Mouse (Mus musculus): ENCODE measurements around the gene Naa80.
A peak's percentile ranks its signal among the peaks of the same experiment; 100 is the strongest.

The Naa80 gene

DNA sequence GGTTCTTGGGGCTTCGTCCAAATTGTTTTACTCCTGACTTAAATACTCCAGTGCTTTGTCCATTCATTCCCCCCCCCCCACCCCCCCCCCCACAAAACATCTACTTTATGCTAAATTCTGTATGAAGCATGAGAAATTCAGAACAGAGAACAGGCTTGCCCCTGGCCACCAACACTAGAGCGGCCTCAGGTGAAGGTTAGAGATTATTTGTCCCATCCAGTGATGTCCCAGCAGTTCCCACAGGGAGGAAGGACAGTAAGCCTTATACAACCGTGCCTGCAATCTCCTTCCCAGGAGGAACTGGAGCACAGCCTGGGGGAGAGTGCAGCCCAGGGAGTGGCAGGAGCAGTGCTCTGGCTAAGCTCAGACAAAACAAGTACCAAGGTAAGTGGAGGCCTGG is at the start of gene Naa80:
Naa80 (plus strand) TSS at position 301 of the 400 bp plus-strand sequence.
- no peak for DNase-seq

DNA sequence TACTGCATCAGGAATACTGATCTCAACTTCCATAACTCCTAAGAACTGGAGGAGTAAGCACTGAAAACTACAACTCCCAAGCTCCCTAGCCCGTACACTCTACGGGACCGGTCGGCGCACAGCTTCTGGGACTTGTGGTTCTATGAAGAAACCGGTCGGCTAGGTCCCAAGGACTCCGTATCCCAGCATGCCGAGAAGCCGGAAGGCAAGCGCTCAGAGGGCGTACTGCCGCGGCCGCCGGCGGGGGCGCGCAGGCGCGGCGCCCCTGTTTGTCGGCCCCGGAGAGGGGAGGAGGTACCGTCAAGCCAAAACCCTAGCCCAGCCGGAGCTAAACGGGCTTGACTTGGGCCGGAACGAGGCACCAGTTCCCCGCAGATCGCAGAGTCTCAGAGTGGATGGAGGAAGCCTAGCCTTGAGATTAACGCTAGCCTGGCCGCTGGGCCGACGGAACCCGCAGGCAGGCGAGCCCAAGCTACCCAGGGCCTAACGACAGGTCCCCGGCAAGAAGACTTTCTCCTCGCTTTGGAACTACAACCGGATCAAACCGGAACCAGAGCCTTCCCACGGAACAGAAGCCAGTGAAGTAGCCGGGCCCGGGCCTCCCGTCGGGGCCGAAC is 44.8 kb upstream of the Naa80 start, which contains the start of gene Tmem115:
Tmem115 (plus strand) TSS at position 155 of the 617 bp plus-strand sequence.
- DNase-seq, result peak; percentile 96

DNA sequence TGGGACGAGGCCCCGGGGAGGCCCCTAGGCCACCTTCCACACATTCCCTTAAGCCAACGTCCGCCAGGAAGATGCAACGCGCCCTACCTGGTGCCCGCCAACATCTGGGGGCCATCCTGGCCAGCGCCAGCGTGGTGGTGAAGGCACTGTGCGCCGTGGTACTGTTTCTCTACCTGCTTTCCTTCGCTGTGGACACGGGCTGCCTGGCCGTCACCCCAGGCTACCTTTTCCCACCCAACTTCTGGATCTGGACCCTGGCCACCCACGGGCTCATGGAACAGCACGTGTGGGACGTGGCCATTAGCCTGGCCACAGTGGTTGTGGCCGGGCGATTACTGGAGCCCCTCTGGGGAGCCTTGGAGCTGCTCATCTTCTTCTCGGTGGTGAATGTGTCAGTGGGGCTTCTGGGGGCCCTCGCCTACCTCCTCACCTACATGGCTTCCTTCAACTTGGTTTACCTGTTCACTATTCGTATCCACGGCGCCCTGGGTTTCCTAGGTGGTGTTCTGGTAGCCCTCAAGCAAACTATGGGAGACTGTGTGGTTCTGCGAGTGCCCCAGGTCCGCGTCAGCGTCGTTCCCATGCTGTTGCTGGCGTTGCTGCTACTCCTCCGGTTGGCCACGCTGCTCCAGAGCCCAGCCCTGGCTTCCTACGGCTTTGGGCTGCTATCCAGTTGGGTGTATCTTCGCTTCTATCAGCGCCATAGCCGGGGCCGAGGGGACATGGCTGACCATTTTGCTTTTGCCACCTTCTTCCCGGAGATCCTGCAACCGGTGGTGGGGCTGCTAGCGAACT is 44.1 kb upstream of the Naa80 start:
- peak; percentile 48 for DNase-seq

DNA sequence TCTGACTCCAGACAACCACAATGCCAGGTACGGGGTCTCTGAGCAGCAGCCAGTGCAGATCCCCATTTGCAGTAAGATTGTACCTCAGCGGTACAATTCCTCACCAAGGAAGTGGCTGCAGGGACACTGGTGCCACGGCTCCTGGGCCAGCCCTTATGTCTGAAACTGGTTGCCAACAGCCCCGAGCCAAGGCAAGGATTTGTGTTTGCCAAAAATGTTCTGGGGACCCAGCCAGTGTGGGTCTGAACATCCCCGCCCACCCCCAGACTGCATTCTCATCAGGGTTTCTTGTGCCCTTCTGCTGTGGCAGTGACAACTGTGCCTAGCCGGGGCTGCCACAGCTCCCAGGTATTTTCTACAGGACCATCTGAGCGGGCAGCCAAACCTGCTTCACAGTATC is 40.5 kb upstream of the Naa80 start:
- no peak for DNase-seq

DNA sequence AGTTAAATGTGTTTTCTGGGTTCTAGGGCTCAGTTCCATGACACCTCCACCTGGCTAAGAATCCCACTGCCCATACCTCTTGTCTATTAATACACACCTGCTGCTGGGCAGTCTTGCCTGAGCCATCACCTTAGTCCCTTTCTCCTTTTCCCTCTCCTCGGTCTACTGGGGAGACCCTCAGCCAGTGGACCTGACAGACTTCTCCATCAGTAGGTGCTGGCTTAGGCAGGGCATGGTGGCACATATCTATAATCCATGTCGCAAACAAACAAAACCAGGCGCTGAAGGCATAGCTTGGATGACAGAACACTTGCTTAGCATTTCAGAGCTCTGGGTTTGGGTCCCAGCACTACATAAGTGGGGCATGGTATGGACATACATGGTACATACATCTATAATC is 40.0 kb upstream of the Naa80 start:
- no peak for DNase-seq

DNA sequence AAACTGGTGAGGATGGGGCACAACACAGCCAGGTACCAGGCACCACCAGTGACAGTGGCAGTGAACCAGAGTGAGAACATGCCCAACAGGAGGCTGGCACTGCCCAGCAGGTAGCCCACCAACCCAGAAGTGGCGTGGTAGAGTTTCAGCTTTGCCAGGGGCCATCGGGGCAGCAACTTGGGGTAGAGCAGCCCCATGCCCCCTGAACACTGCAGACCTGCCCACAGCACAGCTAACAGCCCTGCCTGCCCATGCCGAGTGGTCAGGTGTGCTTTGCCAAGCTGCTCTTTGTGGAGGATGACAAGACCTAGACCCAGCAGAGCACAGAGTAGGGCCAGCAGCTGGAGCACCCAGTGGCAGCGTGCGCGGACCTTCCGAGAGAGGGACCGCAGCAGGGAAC is 38.7 kb upstream of the Naa80 start:
- no peak for DNase-seq

DNA sequence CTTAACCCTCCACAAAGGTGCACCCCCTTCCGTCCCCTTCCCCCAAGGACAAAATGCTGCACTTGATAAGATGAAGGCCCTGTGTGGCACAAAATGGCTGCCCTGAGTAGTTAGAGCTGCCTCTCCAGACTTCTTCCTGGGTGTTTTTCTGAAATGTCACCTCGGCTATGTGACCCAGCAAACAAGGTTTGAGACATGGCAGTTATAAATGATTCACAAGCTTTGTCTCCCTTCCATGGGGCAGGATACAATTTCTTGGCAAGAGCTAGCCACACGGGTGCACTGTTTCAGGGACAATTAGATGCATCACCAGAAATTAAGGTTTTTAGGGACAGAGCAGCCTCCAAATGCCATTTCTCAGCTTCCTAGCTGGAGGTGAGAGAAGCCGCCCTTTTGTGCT is 38.3 kb upstream of the Naa80 start:
- DNase-seq, result no peak

DNA sequence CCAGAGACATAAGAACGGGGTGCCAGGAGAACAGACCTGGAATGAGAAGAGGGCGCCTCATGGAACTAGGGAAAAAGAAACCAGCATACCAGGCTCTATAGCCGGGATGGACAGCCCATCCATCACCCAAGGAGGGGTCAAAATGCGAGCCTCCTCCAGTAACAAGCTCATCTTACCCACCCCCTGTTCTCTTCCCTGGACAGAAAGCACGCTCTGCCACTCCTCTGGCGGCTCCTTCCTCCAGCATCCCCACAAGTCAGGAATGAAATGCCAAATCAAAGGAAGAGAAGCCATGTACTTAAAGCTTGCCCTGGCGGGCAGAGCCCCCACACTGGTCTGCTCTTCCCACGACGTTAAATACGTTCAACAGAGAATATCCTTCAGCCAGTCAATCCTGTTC is 37.7 kb upstream of the Naa80 start:
- no peak for DNase-seq

DNA sequence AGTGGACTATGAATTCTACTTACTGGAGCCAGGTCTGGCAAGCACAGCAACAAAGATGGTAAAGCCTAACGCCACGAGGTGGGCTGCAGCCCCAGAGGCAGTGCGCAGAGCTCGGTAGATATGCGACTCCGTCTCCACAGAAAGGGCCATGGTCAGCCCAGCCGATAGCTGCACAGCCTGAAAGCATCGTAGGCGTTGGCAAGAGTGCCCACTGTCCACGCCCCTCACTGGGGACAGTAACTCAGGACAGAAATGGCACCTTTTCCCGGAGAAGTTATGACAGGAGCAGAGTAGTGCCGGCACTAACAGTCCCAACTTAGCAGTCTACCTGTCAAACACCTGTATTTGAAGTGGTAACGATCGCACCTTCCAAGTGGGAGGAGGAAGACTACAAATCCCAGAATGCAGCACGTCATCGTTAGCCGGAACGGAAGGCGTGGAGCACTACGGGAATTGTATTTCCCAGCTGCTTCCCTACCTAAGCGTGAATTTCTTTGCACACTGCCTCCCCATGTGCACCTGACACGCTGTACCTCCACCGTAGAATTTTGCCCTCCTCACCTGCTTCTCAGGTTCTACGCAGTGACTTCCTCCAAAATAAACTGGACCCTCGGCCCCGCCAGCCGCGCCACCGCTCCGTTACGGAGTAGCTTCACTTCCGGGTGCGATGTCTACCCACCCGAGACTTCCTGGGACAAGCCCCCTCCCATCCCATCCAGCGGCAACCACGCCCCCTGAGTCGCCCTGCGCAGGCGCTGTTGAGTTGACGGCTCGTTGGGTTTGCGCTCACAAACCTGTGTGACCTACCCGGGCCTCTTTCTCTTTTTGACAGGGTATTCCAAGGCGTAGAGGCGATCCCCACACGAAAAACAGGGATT is 37.0 kb upstream of the Naa80 start, which contains the start of the genes Cyb561d2 and Nprl2:
Cyb561d2 (minus strand) TSS at position 720 of the 878 bp plus-strand sequence.
Nprl2 (plus strand) TSS at position 753 of the 878 bp plus-strand sequence.
- DNase-seq, result peak; percentile 97

DNA sequence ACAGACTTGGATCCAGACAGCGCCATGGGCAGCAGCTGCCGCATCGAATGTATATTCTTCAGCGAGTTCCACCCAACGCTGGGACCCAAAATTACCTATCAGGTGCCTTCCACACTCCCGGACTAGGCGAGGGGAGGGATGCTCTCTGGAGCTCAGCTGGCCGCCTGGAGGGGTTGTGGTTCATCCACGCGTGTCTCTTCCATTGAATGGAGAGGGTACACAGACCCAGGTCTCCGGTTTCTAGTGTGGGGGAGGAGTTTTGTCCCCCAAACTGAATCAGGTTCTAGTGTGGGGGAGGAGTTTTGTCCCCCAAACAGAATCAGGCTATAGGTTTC is 36.4 kb upstream of the Naa80 start:
- no peak for DNase-seq

DNA sequence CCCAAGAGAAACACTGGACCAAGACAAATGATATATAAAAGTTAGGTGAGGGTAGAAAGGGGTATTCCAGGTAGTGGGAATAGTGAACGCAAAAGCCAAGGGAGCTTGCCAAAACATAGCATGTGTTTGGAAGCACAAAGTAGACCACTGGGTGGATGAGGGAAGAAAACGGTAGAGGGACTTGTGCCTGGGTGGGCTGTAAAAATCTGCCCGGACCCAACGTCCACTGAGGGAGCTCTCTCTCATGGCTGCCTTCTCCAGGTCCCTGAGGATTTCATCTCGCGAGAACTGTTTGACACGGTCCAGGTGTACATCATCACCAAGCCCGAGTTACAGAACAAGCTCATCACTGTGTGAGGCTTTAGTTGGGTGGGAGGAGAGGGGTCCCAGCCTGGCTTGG is 36.0 kb upstream of the Naa80 start:
- no peak for DNase-seq

DNA sequence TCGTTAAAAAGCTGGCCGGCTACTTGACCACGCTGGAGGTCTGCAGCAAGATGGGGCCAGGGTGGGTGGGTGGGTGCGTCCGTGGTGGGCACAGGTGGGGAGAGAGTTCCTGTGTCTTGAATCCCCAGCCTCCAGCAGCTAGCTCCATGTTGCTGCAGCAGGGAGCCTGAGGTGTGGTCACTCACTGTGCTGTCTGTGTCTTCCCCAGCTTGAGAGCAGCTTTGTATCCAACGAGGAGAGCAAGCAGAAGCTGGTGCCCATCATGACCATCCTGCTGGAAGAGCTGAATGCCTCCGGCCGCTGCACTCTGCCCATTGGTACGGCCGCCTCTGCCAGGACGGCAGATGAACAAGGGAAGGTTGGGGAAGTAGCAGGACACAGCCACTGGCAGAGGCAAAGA is 35.4 kb upstream of the Naa80 start:
- DNase-seq, result no peak

DNA sequence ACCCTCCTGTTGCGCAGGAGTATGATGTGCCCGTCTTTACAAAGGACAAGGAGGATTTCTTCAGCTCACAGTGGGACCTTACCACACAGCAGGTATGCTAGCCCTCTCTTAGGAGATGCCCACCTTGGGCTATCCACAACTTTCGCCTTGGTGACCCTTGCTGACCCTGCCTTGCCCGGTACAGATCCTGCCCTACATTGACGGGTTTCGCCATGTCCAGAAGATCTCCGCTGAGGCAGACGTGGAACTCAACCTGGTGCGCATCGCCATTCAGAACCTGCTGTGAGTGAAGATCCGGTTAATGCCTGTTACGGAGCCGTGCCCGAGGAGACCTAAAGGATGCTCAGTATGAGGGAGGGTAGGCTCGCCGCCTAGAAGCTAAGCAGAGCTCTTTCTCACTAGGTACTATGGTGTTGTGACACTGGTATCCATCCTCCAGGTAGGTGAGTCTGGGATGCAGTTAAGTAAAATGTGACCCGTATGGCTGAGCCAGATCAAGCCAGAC is 34.4 kb upstream of the Naa80 start:
- DNase-seq, result no peak

DNA sequence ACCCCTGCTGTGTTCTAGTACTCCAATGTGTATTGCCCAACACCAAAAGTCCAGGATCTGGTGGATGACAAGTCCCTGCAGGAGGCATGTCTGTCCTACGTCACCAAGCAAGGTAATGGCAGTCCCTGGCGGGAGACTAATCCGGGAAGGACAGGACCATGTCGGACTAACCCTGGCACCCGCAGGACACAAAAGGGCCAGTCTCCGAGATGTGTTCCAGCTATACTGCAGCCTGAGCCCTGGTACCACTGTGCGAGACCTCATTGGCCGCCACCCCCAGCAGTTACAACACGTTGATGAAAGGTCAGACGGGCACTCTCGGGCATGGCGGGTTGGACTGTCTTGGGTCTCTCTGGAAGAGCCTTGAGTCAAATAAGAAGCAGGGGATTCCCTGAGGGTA is 34.0 kb upstream of the Naa80 start:
- DNase-seq, result no peak

DNA sequence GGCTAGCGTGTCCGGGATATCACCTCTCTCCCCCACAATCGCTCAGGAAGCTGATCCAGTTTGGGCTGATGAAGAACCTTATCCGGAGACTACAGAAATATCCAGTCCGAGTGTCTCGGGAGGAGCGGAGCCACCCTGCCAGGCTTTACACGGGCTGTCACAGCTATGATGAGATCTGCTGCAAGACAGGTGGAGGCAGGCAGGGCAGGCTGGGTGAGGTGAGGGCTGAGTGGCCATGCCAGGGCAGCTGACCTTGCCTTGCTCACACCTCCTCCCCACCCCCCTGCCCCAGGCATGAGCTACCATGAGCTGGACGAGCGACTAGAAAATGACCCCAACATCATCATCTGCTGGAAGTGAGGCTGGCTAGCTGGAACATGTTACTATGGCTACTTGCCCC is 33.5 kb upstream of the Naa80 start:
- no peak for DNase-seq

DNA sequence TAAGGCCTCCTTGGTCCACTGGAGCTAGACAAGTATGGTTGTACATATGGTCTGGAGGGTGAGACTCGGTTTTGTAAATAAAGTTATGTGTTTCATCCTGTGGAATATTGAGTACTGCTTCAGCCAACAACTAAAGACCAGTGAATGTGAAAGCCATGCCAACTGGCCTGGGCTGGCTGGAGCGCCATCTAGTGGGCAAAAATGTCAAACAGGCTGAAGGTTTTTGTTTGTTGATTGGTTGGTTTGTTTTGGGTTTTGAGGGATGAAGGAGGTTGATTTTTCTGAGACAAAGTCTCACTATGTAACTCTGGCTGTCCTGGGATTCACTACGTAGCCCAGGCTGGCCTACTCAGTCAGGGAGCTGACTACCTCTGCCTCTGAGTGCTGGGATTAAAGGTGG is 33.1 kb upstream of the Naa80 start:
- peak; percentile 88 for DNase-seq

DNA sequence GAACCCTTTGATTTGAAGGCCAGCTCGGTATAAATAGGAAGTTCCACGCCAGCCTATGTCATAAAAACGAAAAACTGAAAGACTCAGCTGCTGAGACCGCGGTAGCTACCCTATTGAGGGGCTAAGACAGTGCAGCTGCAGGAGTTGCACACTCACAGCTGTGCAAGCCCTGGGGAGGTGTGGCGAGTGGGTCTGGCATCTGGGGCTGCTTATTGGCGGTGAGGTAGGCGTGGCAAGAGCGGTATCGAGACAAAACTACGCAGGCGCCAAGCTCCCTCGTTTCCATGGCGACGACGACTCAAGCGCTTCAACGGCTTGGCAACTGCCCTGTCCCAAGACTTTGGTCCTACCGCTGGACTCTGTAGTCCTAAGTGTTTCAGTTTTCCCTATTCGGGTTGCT is 31.7 kb upstream of the Naa80 start, which contains the start of gene Zmynd10:
Zmynd10 (plus strand) TSS at position 273 of the 400 bp plus-strand sequence.
- peak; percentile 95 for DNase-seq

DNA sequence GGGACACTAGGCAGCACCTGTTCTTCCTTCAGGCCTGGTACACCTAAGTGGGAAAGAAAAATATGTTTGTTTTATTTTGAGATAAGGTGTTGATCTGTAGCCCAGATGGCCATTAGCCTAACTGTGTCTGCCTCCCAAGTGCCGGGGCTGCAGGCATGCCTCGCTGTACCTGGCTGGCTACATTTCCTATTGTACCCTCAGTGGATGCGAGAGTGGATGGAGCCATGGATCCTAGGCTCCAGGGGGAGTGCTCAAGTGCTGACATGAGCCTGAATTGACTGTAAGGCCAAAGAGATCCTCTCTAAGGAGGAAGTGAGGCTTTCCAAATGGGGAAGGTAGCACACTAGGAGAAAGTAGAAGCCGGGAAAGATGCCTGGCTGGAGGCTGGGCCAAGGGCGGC is 30.7 kb upstream of the Naa80 start:
- no peak for DNase-seq

DNA sequence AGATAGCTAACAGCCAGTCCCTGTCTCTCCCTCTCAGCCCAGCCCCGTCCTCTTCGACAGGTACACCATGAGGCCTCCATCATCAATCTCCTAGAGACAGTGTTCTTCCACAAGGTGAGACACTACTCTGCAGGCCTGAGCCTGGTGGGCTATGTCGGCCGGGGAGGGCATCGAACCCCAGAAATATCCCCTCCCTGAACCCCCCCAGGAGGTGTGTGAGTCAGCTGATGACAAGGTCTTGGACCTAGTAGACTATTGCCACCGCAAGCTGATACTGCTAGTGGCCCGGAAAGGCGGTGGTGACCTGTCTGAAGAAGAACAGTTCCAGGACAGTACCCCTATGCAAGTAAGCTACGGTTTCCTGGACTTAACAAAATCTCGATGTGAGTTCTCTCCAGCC is 29.9 kb upstream of the Naa80 start:
- no peak for DNase-seq

DNA sequence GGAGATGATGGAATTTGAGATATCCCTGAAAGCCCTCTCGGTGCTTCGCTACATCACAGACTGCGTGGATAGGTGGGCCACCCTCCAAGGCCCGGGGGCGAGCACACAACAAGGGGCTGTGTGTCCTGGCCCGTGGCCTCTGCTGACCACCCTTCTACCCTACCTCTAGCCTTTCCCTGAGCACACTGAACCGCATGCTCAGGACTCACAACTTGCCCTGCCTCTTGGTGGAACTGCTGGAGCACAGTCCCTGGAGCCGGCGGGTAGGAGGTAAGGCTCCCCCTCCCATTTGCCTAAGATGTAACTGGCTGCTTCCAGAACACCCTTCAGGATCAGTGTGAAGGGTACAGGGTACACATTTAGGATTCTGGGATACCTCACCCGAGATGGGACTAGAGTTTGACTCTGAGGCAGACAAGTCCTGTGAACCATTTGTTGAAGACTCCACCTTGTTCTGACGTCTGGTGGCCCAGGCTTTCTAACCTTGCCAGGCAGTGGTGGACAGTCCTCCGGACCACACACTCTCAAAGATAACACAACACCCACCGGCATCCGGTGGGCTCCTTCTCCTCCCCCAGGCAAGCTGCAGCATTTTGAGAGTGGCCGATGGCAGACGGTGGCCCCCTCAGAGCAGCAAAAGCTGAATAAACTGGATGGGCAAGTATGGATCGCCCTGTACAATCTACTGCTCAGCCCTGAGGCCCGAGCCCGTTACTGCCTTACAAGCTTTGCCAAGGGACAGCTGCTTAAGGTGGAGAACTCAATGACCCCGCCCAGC is 29.2 kb upstream of the Naa80 start:
- DNase-seq, result no peak

DNA sequence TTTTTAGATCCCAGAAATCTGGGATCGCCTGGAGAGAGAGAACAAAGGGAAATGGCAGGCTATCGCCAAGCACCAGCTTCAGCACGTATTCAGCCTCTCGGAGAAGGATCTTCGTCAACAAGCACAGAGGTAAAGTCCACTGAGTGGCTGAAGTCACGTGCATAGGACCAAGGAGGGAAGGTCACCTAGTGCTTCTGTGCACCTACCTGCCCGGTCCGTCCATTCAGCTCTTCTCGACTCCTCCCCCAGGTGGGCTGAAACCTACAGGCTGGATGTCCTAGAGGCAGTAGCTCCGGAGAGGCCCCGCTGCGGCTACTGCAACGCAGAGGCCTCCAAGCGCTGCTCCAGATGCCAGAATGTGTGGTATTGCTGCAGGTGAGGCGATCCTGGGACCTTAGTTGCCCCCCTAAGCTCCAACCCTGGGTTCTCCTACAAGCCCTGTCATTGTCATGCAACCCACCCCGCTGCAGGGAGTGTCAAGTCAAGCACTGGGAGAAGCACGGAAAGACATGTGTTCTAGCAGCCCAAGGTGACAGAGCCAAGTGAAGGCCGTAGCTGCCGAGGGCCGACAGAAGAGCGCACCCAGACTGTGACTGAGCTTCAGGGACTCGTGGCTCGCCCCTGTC is 28.1 kb upstream of the Naa80 start:
- peak; percentile 44 for DNase-seq
